Mouse (Mus musculus): ENCODE measurements around the gene Eif3l.

DNA sequence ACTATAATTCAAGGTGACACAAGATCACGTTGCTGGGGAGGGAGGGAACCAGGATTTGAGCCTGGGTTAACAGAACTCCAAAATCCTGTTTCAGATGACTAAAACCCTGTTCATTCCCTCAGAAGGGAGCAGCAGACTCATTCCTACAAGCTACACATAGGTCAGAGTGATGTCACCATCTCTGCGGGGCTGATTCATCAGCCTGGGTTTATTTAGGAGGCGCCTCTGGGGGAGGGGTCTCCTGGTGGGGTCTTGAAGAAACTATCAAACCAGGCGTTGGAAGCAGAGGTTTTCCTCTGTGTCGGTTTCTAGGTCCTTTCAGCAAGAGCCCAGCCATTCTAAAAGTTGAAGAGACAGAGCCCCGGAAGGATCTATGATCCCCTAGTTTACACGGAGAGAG, 33.0 kb downstream of the Eif3l start:
- no peak for TF ChIP-seq CTCF (IDR thresholded peaks at IDR 0.05; ENCODE audit: low read depth)
- TF ChIP-seq EP300 (optimal IDR thresholded peaks at IDR 0.05): no peak

Measured in stomach, postnatal 0 days (tissue).